Mouse (Mus musculus) thymus, adult 2 months (tissue): ENCODE data around the gene Hist1h2bj. TPM values are rescaled to one million over a fixed set of nuclear protein-coding genes. Genes with fewer than 3 reads are reported as not detected.
"Not testable (repeated sequence)": the region's sequence is repeated elsewhere in the genome, so short reads cannot be mapped to it uniquely, and the experiment has no call there.

Experiments used
- DNase-seq: peaks from one replicate; pipeline ENCODE4 v3.0.0; 2021
- H3K27ac ChIP-seq: fragments of 200-500 bp; 2 replicates; pipeline ENCODE4 v1.5.1; 2012; ENCODE audit warnings: low read length, control low read depth; ENCODE audit not compliant: control insufficient read depth, insufficient read depth
- H3K27me3 ChIP-seq: fragments of 200-500 bp; 2 replicates; pipeline ENCODE4 v1.6.1; 2012; ENCODE audit warnings: mild to moderate bottlenecking, low read length, moderate library complexity, mixed read lengths; ENCODE audit not compliant: control insufficient read depth, insufficient read depth
- H3K36me3 ChIP-seq: fragments of 200-500 bp; 2 replicates; pipeline ENCODE4 v1.6.1; 2012; ENCODE audit warnings: mild to moderate bottlenecking, low read length, moderate library complexity; ENCODE audit not compliant: control insufficient read depth, insufficient read depth
- H3K4me1 ChIP-seq: fragments of 200-500 bp; replicated peaks from 2 replicates; pipeline ENCODE4 v1.6.1; 2012; ENCODE audit warnings: low read length; ENCODE audit not compliant: control insufficient read depth, insufficient read depth
- H3K4me3 ChIP-seq: fragments of 200-500 bp; 2 replicates; pipeline ENCODE4 v1.5.1; 2012; ENCODE audit warnings: mild to moderate bottlenecking, low read length, control low read depth, moderate library complexity; ENCODE audit not compliant: control insufficient read depth, insufficient read depth
- CTCF ChIP-seq: fragments of 200-500 bp; IDR thresholded peaks from 2 replicates; pipeline ENCODE4 v1.5.1; 2012; ENCODE audit warnings: mild to moderate bottlenecking, control low read depth, low read length, moderate library complexity, borderline replicate concordance; ENCODE audit not compliant: control insufficient read depth, poor library complexity, insufficient read depth; ENCODE audit errors: extremely low read depth
- POLR2A ChIP-seq: fragments of 200-500 bp; IDR thresholded peaks from 2 replicates; pipeline ENCODE4 v1.6.1; 2012; ENCODE audit warnings: mild to moderate bottlenecking, low read length, control low read depth, moderate library complexity; ENCODE audit not compliant: control insufficient read depth, poor library complexity, insufficient read depth; ENCODE audit errors: extremely low read depth
- WGBS: fragments of 180-500 bp; shearing (Covaris S2); methylation state at CpG from one replicate; pipeline ENCODE4 v1.1.7; 2018; 5-methylcytosine and 5-hydroxymethylcytosine counted together
- polyA plus RNA-seq: library from polyadenylated mRNA; depleted of rRNA; stranded (reverse); fragments of >200 nt; gene quantifications from 2 replicates; pipeline ENCODE4 v1.2.3, GENCODE M21; 2012; rRNA removed

The Hist1h2bj gene
- polyA plus RNA-seq, 1 experiment = 177 TPM

DNA sequence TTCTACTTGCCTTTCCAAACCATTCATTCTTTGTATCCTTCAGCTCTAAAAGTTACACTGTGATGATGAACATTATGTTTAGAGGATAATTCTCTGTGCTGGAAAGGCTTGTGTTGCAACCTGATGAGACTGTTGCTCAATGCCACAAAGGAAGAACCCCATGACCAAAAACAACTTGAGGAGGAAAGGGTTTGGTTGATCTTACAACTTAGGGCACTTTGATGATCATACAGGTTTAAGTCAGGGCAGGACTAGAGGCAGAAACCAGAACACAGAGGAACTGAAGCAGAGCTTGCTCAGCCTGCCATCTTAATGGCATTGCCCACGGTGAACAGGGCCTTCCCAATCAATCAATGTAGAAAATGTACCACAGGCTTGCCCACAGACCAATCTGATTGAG, 18.4 kb downstream of the Hist1h2bj start:
- H3K27ac ChIP-seq = no peak overlapping the region
- TF ChIP-seq POLR2A (no peak), CTCF (no peak)
- H3K4me1 ChIP-seq = no peaks in the 10 kb centered on the region
- no peaks in the 10 kb centered on the region for H3K27me3 ChIP-seq
- 65% methylated on average over 1 of the region's 1 CpGs for WGBS
- no peaks in the 10 kb centered on the region for H3K36me3 ChIP-seq
- no peak overlapping the region for H3K4me3 ChIP-seq
- no peak for DNase-seq

DNA sequence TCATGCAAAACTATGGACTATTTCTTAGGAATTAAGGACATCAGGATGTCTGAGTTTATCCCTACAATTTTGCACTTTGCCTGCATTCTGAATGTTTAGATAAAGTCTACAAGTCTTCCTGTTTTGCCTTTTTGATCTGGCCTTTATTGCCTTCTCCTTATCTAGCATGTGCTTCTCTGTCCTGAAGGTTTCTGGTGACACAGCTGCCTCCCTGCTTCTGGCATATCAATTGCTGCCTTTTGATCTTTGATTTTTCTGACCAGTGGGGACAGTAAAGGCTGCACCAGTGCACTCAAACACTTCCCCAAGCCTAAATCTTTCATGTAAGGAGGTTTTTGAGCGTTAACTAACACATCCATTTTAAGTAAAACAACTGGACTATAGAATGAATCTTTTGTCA, 20.5 kb downstream of the Hist1h2bj start:
- DNase-seq = no peak
- H3K27me3 ChIP-seq = no peaks in the 10 kb centered on the region
- H3K4me3 ChIP-seq = no peak overlapping the region
- no peaks in the 10 kb centered on the region for H3K4me1 ChIP-seq
- TF ChIP-seq POLR2A (no peak), CTCF (no peak)
- no peak overlapping the region for H3K27ac ChIP-seq
- WGBS = 59% methylated on average over 1 of the region's 1 CpGs
- H3K36me3 ChIP-seq = no peaks in the 10 kb centered on the region

DNA sequence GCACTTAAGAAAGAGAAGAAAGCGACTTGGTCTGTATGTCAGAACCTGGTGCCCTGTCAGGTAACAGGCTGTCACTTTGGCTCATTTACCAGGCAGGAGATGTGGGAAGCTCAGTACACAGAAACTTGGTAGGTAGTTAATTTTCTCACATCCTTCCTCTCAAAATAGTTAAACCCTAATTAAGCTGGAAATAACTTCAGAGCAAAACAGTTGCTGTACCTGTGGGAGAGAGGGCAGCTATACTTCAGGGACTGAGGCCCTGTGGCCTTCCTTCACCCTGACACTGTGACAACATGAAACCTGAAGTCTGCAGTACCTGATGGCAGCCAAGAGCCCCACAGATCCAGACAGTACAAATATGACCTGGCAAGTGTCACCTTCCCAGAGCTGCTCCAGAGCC, 41.1 kb downstream of the Hist1h2bj start, which contains the start of gene Vmn1r188:
TSS of gene Vmn1r188 (plus strand) at position 301 of the 400 bp plus-strand sequence.
- H3K4me3 ChIP-seq, H3K36me3 ChIP-seq, H3K4me1 ChIP-seq, H3K27me3 ChIP-seq, DNase-seq, H3K27ac ChIP-seq: not testable (repeated sequence)
- WGBS = 87% methylated on average over 1 of the region's 1 CpGs

Other genes starting within 250 kb of the Hist1h2bj start
- 200 and 237 TPM in 2 replicates for gene Hist1h2bq, start 233.0 kb upstream of the Hist1h2bj start, polyA plus RNA-seq
- gene Hist1h2ao, start 232.7 kb upstream of the Hist1h2bj start, polyA plus RNA-seq = not detected in 2 replicates
- not detected in 2 replicates for gene Hist1h4m, start 231.5 kb upstream of the Hist1h2bj start, polyA plus RNA-seq
- gene Hist1h4n, start 211.0 kb upstream of the Hist1h2bj start, polyA plus RNA-seq = 292 and 309 TPM in 2 replicates
- 1,785 and 6,121 TPM in 2 replicates for gene Hist1h2ap, start 209.7 kb upstream of the Hist1h2bj start, polyA plus RNA-seq
- gene Hist1h2br, start 209.5 kb upstream of the Hist1h2bj start, polyA plus RNA-seq = 156 and 207 TPM in 2 replicates
- 1.1 and 1.6 TPM in 2 replicates for gene Zfp184, start 98.1 kb upstream of the Hist1h2bj start, polyA plus RNA-seq
- 0.08 and 0.23 TPM in 2 replicates for gene Pom121l2, start 62.0 kb upstream of the Hist1h2bj start, polyA plus RNA-seq
- gene Prss16, start 33.5 kb upstream of the Hist1h2bj start, polyA plus RNA-seq = 640 and 1,004 TPM in 2 replicates
- gene Hist1h2ah, start 7.6 kb upstream of the Hist1h2bj start, polyA plus RNA-seq = 248 and 460 TPM in 2 replicates
- gene Hist1h2bk, start 7.3 kb upstream of the Hist1h2bj start, polyA plus RNA-seq = 322 and 402 TPM in 2 replicates
- gene Hist1h4i, start 1.9 kb upstream of the Hist1h2bj start, polyA plus RNA-seq = 33.1 and 38.5 TPM in 2 replicates
- gene Hist1h2ag, start 270 bp upstream of the Hist1h2bj start, polyA plus RNA-seq = 149 and 177 TPM in 2 replicates
- gene Vmn1r188, start 41.2 kb downstream of the Hist1h2bj start, polyA plus RNA-seq = not detected in 2 replicates
- not detected in 2 replicates for gene Vmn1r189, start 62.6 kb downstream of the Hist1h2bj start, polyA plus RNA-seq
- gene Vmn1r191, start 140.8 kb downstream of the Hist1h2bj start, polyA plus RNA-seq = not detected in 2 replicates
- not detected in 2 replicates for gene Vmn1r192, start 147.9 kb downstream of the Hist1h2bj start, polyA plus RNA-seq
- gene Vmn1r193, start 179.9 kb downstream of the Hist1h2bj start, polyA plus RNA-seq = not detected in 2 replicates
- gene Vmn1r194, start 201.0 kb downstream of the Hist1h2bj start, polyA plus RNA-seq = not detected in 2 replicates
- not detected in 2 replicates for gene Vmn1r195, start 227.3 kb downstream of the Hist1h2bj start, polyA plus RNA-seq
- not detected in 2 replicates for gene Vmn1r196, start 246.7 kb downstream of the Hist1h2bj start, polyA plus RNA-seq